Mouse (Mus musculus) CD4-positive, CD25-positive, alpha-beta regulatory T cell, adult 2 months (primary cell): ENCODE data around the gene Nckap5.
A peak's percentile ranks its signal among the peaks of the same experiment; 100 is the strongest.

ENCODE experiments used
- DNase-seq: peaks from one replicate; pipeline ENCODE4 v3.0.0-alpha.2; 2012; ENCODE audit warnings: low read depth, low spot score

Gene Nckap5

GRCm38 (mm10) chr1:126622036-126622435, 208.6 kb downstream of the Nckap5 start:
- no peak for DNase-seq

GRCm38 (mm10) chr1:126617464-126618041, 213.0 kb downstream of the Nckap5 start:
- no peak for DNase-seq

DNA sequence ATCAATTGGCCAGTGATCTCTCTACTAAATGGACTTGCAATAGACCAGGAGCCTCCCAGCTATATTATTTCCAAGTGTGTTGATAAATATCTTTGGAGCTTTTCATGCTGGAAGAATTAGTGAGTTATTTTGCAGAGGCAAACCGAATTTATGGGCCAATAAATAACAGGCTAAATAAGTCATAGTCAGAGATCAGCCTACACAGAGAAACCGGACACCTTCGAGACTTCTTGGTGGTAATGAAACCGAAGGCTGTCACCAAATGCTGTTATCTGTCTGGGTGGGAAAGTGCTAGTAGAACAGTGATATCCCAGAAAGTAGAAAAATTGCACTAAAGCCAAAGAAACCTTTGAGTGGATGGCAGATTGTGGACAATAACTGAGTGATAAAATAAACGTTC, 213.6 kb downstream of the Nckap5 start:
- DNase-seq: no peak

GRCm38 (mm10) chr1:126612916-126613315, 217.7 kb downstream of the Nckap5 start:
- DNase-seq: no peak

- no peak for DNase-seq
Observed at GRCm38 (mm10) chr1:126608586-126608985, 222.0 kb downstream of the Nckap5 start.

DNA sequence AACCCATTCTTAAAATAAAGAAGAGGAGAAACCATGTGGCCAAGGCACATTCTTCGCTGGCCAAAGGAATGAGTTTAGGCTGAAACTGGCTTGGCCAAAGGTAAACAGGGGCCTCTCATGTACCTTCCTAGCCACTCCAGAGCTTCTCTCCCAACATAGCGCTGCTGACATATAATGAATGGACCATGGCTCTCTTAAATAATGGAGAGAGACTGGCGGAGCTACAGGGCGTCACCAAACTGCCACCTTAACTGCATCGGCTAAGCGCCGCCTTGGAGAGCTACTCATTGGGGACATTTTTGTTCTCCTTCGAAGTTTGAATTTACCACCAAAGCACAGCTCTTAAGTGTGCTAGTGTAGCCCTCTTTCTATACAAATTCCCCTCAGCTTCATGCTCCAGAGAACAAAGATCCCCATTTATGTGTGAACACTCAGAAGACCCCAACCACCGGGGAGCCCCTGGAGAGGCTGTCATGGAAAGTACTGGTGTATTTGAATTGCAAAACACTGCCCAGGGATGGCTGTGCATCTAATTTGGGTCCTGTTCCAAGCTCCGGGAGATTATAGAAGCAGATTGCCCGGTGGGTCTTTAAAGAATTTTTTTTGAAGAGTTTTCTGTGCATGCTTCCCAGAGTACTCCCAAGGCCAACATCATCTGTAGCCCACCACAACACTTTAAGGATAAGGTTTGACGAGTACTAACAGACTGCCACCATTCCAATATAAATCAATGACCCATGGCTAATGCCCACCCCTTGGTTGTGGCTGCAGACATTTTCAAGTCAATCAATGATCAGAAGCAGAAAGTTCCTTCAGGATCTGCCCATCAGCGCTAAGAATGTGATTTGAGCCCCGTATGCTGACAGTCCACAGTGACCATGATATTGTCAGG, 224.2 kb downstream of the Nckap5 start:
- DNase-seq: no peak

DNA sequence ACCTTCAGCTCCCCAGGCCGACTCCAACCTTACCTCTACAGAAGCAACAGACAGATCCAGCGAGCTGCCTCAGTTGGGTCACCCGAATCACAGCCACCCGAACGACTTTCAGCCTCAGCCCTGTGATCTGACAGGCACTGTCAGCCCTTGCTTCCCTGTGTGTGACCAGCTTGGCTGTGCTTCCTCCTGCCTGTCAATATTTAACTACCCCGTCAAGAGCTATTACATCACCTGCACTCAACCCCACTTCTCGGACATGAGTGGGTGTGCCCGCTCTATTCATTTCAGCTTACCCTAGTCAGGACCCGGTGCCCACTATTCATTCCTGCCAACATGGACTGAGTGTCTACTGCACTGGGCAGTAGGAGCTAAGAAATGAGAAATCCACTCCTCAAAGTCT, 226.0 kb downstream of the Nckap5 start:
- no peak for DNase-seq

GRCm38 (mm10) chr1:126603771-126604515, 226.7 kb downstream of the Nckap5 start:
- no peak for DNase-seq

- DNase-seq: no peak
Observed at GRCm38 (mm10) chr1:126600596-126600995, 230.0 kb downstream of the Nckap5 start.

- no peak for DNase-seq
Observed at GRCm38 (mm10) chr1:126597376-126597775, 233.2 kb downstream of the Nckap5 start.

GRCm38 (mm10) chr1:126594796-126595195, 235.8 kb downstream of the Nckap5 start:
- no peak for DNase-seq

GRCm38 (mm10) chr1:126593044-126593805, 237.4 kb downstream of the Nckap5 start:
- DNase-seq: no peak

GRCm38 (mm10) chr1:126590911-126591310, 239.7 kb downstream of the Nckap5 start:
- no peak for DNase-seq

GRCm38 (mm10) chr1:126578163-126578562, 252.4 kb downstream of the Nckap5 start:
- no peak for DNase-seq

DNA sequence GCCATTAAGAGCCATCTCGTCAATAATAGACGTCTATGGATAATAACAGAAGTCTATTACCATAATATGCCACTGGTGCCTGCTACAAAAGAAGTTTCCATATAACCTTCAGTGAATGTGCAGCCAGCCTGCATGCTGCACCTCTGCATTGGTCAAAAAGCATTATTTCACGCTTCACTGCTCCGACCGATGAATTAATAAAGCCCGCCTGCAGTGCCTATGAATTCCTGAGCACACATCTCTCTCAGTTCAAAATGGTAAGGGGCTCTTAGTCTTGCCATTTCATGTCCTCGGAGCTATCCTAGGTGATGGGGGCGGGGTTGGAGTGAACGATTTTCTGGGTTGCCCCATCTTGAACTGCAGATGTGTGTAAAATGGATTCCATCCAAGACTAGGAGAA, 256.3 kb downstream of the Nckap5 start:
- no peak for DNase-seq

- DNase-seq: no peak
Observed at GRCm38 (mm10) chr1:126573714-126574113, 256.9 kb downstream of the Nckap5 start.

DNA sequence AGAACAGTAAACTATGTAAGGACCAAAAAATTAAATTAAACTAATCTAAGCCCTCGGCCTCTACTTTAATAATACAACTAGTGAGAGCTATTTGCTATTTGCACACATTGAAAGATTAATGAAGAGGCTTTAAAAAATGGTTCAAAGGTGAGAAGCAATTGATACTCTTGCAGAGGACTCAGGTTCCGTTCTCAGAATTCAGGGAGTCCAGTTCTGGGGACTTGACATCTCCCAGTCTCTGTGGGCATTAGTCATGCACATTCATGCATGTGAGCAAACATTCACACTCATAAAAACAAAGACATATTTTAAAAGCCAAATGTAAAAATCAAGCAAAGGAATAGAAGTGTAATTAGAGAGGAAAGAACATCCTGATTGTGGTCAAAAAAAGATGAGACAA, 257.5 kb downstream of the Nckap5 start:
- no peak for DNase-seq

DNA sequence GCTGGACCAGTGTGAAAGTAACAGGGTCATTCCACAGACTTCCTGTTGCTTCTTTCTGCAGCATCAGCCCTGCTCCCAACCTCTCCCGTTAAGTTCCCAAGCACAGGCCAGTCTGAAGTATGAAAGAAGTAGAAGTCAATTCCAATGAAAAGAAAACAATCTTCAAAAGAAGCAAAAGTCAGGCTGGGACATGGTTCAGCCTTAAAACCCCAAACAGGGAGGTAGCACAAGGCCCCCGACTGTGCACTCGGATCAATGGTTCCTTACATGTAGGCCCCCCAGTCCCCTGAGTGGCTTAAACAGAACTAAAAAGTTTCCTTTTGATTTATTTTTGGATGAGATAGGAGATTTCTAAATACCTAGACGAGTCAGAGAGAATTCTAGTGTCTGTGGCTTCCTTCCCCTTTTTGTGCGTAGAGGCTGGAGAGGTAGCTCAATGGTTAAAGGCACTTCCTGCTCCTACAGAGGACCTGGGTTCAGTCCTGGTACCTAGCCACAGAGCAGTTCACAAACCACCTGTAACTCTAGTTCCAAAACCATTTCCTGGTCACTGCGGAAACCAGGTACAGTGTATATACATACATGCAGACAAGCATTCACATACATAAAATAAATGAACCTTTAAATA, 260.9 kb downstream of the Nckap5 start:
- no peak for DNase-seq

DNA sequence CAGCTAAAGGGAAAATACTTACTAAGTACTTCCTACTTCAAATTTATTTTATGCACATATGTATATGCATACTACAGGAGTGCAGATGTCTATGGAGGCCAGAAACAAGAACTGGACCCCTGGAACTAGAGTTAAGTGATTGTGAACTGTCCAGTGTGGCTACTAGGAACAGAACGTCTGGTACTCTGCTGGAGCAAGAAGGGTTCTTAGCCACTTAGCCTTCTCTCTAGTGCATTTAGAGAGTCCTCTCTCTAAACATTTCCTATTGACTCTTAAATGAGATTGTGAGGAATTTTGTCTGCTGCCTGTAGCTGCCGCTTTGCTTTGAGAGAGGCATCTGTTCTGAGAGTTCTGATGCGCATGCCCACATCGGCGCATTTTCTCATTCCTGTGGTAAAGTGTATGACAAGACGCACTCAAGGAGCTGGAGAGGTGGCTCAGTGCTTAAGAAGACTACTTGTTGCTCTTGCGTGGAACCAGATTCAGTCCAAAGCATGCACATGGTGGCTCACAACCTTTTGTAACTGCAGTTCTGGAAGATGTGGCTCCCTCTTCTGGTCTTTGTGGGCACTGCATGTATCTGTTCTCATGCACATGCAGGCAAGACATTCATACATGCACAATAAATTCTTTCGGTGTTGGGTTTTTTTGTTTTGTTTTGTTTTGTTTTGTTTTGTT, 261.9 kb downstream of the Nckap5 start:
- peak; percentile 40 for DNase-seq

DNA sequence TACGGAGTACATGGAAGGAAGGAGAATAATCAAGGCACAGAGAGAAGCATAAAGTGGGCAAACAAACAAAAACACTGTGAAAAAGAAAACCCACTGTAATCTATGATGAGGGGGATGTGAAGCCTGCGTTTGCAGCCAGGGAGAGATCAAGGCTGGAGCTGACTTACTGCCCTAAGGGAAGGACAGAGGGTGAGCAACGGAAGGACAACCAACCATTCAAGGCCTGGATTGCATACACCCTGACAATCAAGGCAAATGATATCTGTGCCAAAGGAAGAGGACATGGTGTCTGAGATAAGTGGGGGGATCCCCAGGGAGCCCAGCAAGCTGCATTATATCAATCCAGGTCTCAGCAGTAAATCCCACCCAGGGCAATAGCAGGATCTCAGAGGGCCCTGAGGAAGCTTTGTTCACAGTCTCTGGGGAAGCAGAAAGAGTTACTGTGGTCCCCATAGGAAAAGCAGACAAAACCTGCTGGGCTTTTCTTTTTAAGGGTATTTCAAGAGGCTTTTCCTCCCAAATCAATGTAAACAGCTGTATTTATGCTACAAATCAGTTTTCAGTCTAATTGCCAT, 265.4 kb downstream of the Nckap5 start:
- DNase-seq: no peak
